Comparison of ENCODE assay signal across 9 mouse cellular contexts in the genomic region with DNA sequence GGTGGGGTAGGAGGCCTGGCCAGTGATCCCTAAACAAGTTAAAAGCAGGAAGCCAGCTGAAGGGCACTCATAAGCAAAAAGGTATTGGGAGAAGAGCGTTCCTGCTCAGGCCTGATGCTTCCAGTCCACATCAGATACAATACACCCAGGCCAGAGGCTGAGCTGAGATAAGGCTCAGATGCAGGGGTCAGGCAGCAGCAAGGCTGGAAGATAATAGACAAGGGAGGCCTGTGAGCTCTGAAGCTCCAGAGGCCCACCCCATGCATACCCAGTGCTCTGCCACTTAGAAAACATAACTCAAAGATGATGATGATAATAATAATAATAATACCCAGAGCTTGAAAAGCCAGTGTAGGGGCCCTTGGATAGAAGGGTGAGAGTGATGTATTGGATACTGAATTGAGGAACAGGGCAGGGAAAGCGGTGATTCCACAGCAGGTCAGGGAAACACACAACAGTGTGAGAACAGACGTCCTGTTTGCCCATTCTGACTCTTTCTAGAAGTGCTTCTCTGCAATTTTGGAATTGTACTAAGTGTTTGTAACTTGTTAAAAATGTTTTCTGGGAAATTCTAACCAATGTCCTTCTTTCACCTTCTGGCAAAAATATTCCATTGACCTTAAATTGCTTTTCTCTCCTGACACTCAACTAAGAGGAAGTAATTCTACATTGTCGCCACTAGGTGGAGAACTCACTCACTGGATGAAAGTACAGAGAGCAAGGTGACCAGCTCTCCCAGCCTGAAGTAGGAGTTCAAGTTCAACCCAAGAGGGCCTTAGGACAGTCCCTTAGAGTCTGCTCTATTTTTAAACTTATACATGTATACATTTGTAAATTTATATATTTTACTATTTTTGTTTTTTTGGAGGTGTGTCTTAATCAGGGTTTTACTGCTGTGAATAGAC. TPM values are rescaled to one million over a fixed set of nuclear protein-coding genes. Genes with fewer than 3 reads are reported as not detected.
A peak's percentile ranks its signal among the peaks of the same experiment; 100 is the strongest.
DNase-seq lines count a peak whose midpoint lies in the region; ATAC-seq and TF ChIP-seq lines count a peak whose summit lies in the region.
"Had no signal": no experiment of that assay in that cellular context is flagged by ENCODE, and none has a peak within 500 bp of the region (broad histone marks: within the 10 kb centered on the region; RNA-seq: fewer than 3 reads in every experiment).

No protein-coding gene starts in this region.

- ATAC-seq in embryonic facial prominence, embryonic 11.5 days (replicated peaks; ENCODE audit: insufficient number of reproducible peaks, low FRiP score, low TSS enrichment, low read depth), result no peak
- ATAC-seq in midbrain, postnatal 0 days (ENCODE audit: low FRiP score), result no peak
- ATAC-seq in midbrain, embryonic 11.5 days (ENCODE audit: low FRiP score), result no peak

- H3K4me3 ChIP-seq in embryonic facial prominence, embryonic 11.5 days (ENCODE audit: low read depth, low read length), result no peak overlapping the region
- H3K4me3 ChIP-seq in embryonic facial prominence, embryonic 10.5 days, result no peak overlapping the region
- no peak overlapping the region for H3K4me3 ChIP-seq in midbrain, postnatal 0 days (ENCODE audit: low read depth, low read length)
- H3K4me3 ChIP-seq in midbrain, embryonic 11.5 days (ENCODE audit: low read depth, low read length), result no peak overlapping the region
- H3K4me3 ChIP-seq in erythroblast, embryonic 14.5 days (replicated peaks), result peak overlapping the region; percentile 34
- H3K4me3 ChIP-seq: hindbrain, embryonic 15.5 days had no signal

- H3K36me3 ChIP-seq in embryonic facial prominence, embryonic 11.5 days (replicated peaks; ENCODE audit: control insufficient read depth, insufficient read depth, low read depth, low read length), result no peaks in the 10 kb centered on the region
- no peaks in the 10 kb centered on the region for H3K36me3 ChIP-seq in embryonic facial prominence, embryonic 10.5 days (replicated peaks)
- H3K36me3 ChIP-seq in midbrain, postnatal 0 days (ENCODE audit: insufficient read depth, low read length), result no peaks in the 10 kb centered on the region
- H3K36me3 ChIP-seq in midbrain, embryonic 11.5 days (ENCODE audit: control insufficient read depth, insufficient read depth, low read length), result no peaks in the 10 kb centered on the region
- peaks cover 3% of the 10 kb centered on the region for H3K36me3 ChIP-seq in erythroblast, embryonic 14.5 days (ENCODE audit: control insufficient read depth)
- H3K36me3 ChIP-seq: hindbrain, embryonic 15.5 days had no signal

- WGBS in embryonic facial prominence, embryonic 11.5 days, result 65% methylated on average over 4 of the region's 4 CpGs
- WGBS in embryonic facial prominence, embryonic 10.5 days, result 63% methylated on average over 4 of the region's 4 CpGs
- 64% methylated on average over 4 of the region's 4 CpGs for WGBS in midbrain, postnatal 0 days
- 68% methylated on average over 4 of the region's 4 CpGs for WGBS in midbrain, embryonic 11.5 days

- H3K9me3 ChIP-seq in embryonic facial prominence, embryonic 11.5 days (replicated peaks; ENCODE audit: control insufficient read depth, low read length), result no peaks in the 10 kb centered on the region
- H3K9me3 ChIP-seq in embryonic facial prominence, embryonic 10.5 days, result peaks cover 2% of the 10 kb centered on the region; the same call in 1 of the 2 replicates
- no peaks in the 10 kb centered on the region for H3K9me3 ChIP-seq in midbrain, postnatal 0 days (ENCODE audit: low read length)
- no peaks in the 10 kb centered on the region for H3K9me3 ChIP-seq in midbrain, embryonic 11.5 days (ENCODE audit: control insufficient read depth, low read length)
- peaks cover 5% of the 10 kb centered on the region for H3K9me3 ChIP-seq in erythroblast, embryonic 14.5 days (ENCODE audit: control insufficient read depth, low read length)
- H3K9me3 ChIP-seq: hindbrain, embryonic 15.5 days had no signal

- no peaks in the 10 kb centered on the region for H3K27me3 ChIP-seq in embryonic facial prominence, embryonic 11.5 days (ENCODE audit: control insufficient read depth, insufficient read depth, low read length)
- no peaks in the 10 kb centered on the region for H3K27me3 ChIP-seq in embryonic facial prominence, embryonic 10.5 days (replicated peaks; ENCODE audit: low read depth, poor library complexity, severe bottlenecking)
- no peaks in the 10 kb centered on the region for H3K27me3 ChIP-seq in midbrain, postnatal 0 days (ENCODE audit: insufficient read depth, low read length)
- no peaks in the 10 kb centered on the region for H3K27me3 ChIP-seq in midbrain, embryonic 11.5 days (ENCODE audit: control insufficient read depth, insufficient read depth, low read length)
- no peaks in the 10 kb centered on the region for H3K27me3 ChIP-seq in erythroblast, embryonic 14.5 days (ENCODE audit: control insufficient read depth)
- H3K27me3 ChIP-seq: hindbrain, embryonic 15.5 days had no signal

- peak; percentile 43 for DNase-seq in embryonic facial prominence, embryonic 11.5 days (ENCODE audit: low spot score)
- DNase-seq in embryonic facial prominence, embryonic 10.5 days (ENCODE audit: low spot score), result no peak
- DNase-seq in midbrain, postnatal 0 days (ENCODE audit: low spot score), result peak; percentile 25
- no peak for DNase-seq in midbrain, embryonic 11.5 days (ENCODE audit: low spot score, missing footprints)
- peak; percentile 53 for DNase-seq in lung, postnatal 10 days
- DNase-seq in layer of hippocampus, adult 8-10 months (ENCODE audit: low spot score in 2 of 2), result no peak
- no peak for DNase-seq in gastrocnemius, postnatal 14 days

- H3K4me2 ChIP-seq in embryonic facial prominence, embryonic 11.5 days (ENCODE audit: low read depth, low read length), result no peak overlapping the region
- H3K4me2 ChIP-seq in midbrain, postnatal 0 days (ENCODE audit: low read depth, low read length, poor library complexity, severe bottlenecking), result no peak overlapping the region
- H3K4me2 ChIP-seq in midbrain, embryonic 11.5 days, result no peak overlapping the region
- H3K4me2 ChIP-seq: hindbrain, embryonic 15.5 days had no signal

- no peaks in the 10 kb centered on the region for H3K4me1 ChIP-seq in embryonic facial prominence, embryonic 11.5 days (ENCODE audit: control insufficient read depth, insufficient read depth, low read length)
- no peaks in the 10 kb centered on the region for H3K4me1 ChIP-seq in embryonic facial prominence, embryonic 10.5 days
- no peaks in the 10 kb centered on the region for H3K4me1 ChIP-seq in midbrain, postnatal 0 days (ENCODE audit: insufficient read depth, low read length)
- no peaks in the 10 kb centered on the region for H3K4me1 ChIP-seq in midbrain, embryonic 11.5 days (ENCODE audit: control insufficient read depth, insufficient read depth, low read length)
- H3K4me1 ChIP-seq in erythroblast, embryonic 14.5 days (ENCODE audit: control insufficient read depth), result peaks cover 40% of the 10 kb centered on the region
- H3K4me1 ChIP-seq: hindbrain, embryonic 15.5 days had no signal

- no peak overlapping the region for H3K27ac ChIP-seq in embryonic facial prominence, embryonic 11.5 days (replicated peaks; ENCODE audit: low read depth, low read length)
- no peak overlapping the region for H3K27ac ChIP-seq in embryonic facial prominence, embryonic 10.5 days (replicated peaks)
- no peak overlapping the region for H3K27ac ChIP-seq in midbrain, postnatal 0 days (ENCODE audit: low read depth, low read length)
- H3K27ac ChIP-seq in midbrain, embryonic 11.5 days (ENCODE audit: low read depth, low read length), result no peak overlapping the region
- H3K27ac ChIP-seq: hindbrain, embryonic 15.5 days had no signal

- no peak overlapping the region for H3K9ac ChIP-seq in embryonic facial prominence, embryonic 11.5 days (replicated peaks; ENCODE audit: low read length)
- no peak overlapping the region for H3K9ac ChIP-seq in midbrain, postnatal 0 days (replicated peaks; ENCODE audit: low read length, poor library complexity, severe bottlenecking)
- no peak overlapping the region for H3K9ac ChIP-seq in midbrain, embryonic 11.5 days (ENCODE audit: low read length)
- H3K9ac ChIP-seq: hindbrain, embryonic 15.5 days had no signal

- peak; percentile 76 for TF ChIP-seq CTCF in midbrain, postnatal 0 days (IDR thresholded peaks at IDR 0.05)

- intact Hi-C loops in gastrocnemius, postnatal 14 days (cut with DNase I; ENCODE audit: low total_unique reads), result no loop called here

RNA-seq across cellular contexts. Expression of gene Gp9, which starts 14.2 kb away (rescaled TPM):
- polyA plus RNA-seq in embryonic facial prominence, embryonic 11.5 days (2014; fragmentation: Nextera tagmentation; extraction: Ambion mirVana), result 1.9 and 3.0 TPM in 2 replicates
- 2.6 TPM in 2 replicates for polyA plus RNA-seq in embryonic facial prominence, embryonic 10.5 days (2016; fragmentation: Nextera tagmentation; extraction: Ambion mirVana)
- 1.7 TPM in 1 of 2 replicates, not detected in the other for total RNA-seq in midbrain, postnatal 0 days (2014; rRNA removed)
- not detected in 2 replicates for polyA plus RNA-seq in midbrain, postnatal 0 days (2015; fragmentation: Nextera tagmentation; extraction: Ambion mirVana)
- 1.8 and 2.5 TPM in 2 replicates for polyA plus RNA-seq in midbrain, embryonic 11.5 days (2014; fragmentation: Nextera tagmentation; extraction: Ambion mirVana)
- 8.1 and 8.8 TPM in 2 replicates for polyA plus RNA-seq in erythroblast, embryonic 14.5 days (2012)
- total RNA-seq in layer of hippocampus, adult 8-10 months (2022), result 1 to 10 TPM in 2 of 4 experiments, under 1 TPM in 2; 0.37 to 1.5 (median 0.85) TPM
- total RNA-seq in gastrocnemius, postnatal 14 days (2021), result not detected

RNA-seq across cellular contexts. Expression of gene Efcc1, which starts 33.0 kb away (rescaled TPM):
- 0.49 and 0.86 TPM in 2 replicates for polyA plus RNA-seq in embryonic facial prominence, embryonic 11.5 days (2014; fragmentation: Nextera tagmentation; extraction: Ambion mirVana)
- 0.61 and 1.4 TPM in 2 replicates for polyA plus RNA-seq in embryonic facial prominence, embryonic 10.5 days (2016; fragmentation: Nextera tagmentation; extraction: Ambion mirVana)
- total RNA-seq in midbrain, postnatal 0 days (2014; rRNA removed), result 6.6 and 15.8 TPM in 2 replicates
- 8.7 and 11.2 TPM in 2 replicates for polyA plus RNA-seq in midbrain, postnatal 0 days (2015; fragmentation: Nextera tagmentation; extraction: Ambion mirVana)
- polyA plus RNA-seq in midbrain, embryonic 11.5 days (2014; fragmentation: Nextera tagmentation; extraction: Ambion mirVana), result 6.1 and 6.4 TPM in 2 replicates
- not detected in 2 replicates for polyA plus RNA-seq in erythroblast, embryonic 14.5 days (2012)
- 1 to 10 TPM; 4.6 to 9.4 (median 5.8) TPM for total RNA-seq in layer of hippocampus, adult 8-10 months (2022)
- 1 to 10 TPM; 1.6 to 2.0 TPM for total RNA-seq in gastrocnemius, postnatal 14 days (2021)

RNA-seq across cellular contexts. Expression of gene Rab43, which starts 48.3 kb away (rescaled TPM):
- 4.8 and 7.3 TPM in 2 replicates for polyA plus RNA-seq in embryonic facial prominence, embryonic 11.5 days (2014; fragmentation: Nextera tagmentation; extraction: Ambion mirVana)
- 4.1 and 5.5 TPM in 2 replicates for polyA plus RNA-seq in embryonic facial prominence, embryonic 10.5 days (2016; fragmentation: Nextera tagmentation; extraction: Ambion mirVana)
- total RNA-seq in midbrain, postnatal 0 days (2014; rRNA removed), result 23.2 and 31.6 TPM in 2 replicates
- 7.7 and 9.9 TPM in 2 replicates for polyA plus RNA-seq in midbrain, postnatal 0 days (2015; fragmentation: Nextera tagmentation; extraction: Ambion mirVana)
- polyA plus RNA-seq in midbrain, embryonic 11.5 days (2014; fragmentation: Nextera tagmentation; extraction: Ambion mirVana), result 7.7 and 8.0 TPM in 2 replicates
- polyA plus RNA-seq in erythroblast, embryonic 14.5 days (2012), result 22.8 and 70.9 TPM in 2 replicates
- 10 to 100 TPM; 18.9 to 23.5 (median 20.0) TPM for total RNA-seq in layer of hippocampus, adult 8-10 months (2022)
- 10 to 100 TPM in 1 of 2 experiments, 1 to 10 TPM in 1; 7.9 to 13.2 TPM for total RNA-seq in gastrocnemius, postnatal 14 days (2021)

Comparison
In these comparisons a context has a peak if more than half of its experiments do, and no peak if none do; other contexts are left out.
1. DNase-seq: peak in embryonic facial prominence, embryonic 11.5 days (single experiment), midbrain, postnatal 0 days (single experiment) and lung, postnatal 10 days (single experiment); none in embryonic facial prominence, embryonic 10.5 days (single experiment), midbrain, embryonic 11.5 days (single experiment), layer of hippocampus, adult 8-10 months (0 of 2) and gastrocnemius, postnatal 14 days (single experiment).